8 mouse cellular contexts compared by ENCODE assay signal in genomic region chr17:65884061-65884669, GRCm38 (mm10). TPM values are rescaled to one million over a fixed set of nuclear protein-coding genes. Genes with fewer than 3 reads are reported as not detected.
DNase-seq lines count a peak whose midpoint lies in the region; ATAC-seq and TF ChIP-seq lines count a peak whose summit lies in the region.

No protein-coding gene starts in this region.

- WGBS in hindbrain, embryonic 13.5 days, result under 1% methylated on average over 54 of the region's 56 CpGs
- WGBS in liver, adult 2 months, result under 1% methylated on average over 48 of the region's 56 CpGs
- WGBS in neural tube, embryonic 11.5 days, result under 1% methylated on average over 46 of the region's 56 CpGs

- no peaks in the 10 kb centered on the region for H3K27me3 ChIP-seq in hindbrain, embryonic 13.5 days
- H3K27me3 ChIP-seq in liver, adult 2 months (ENCODE audit: control insufficient read depth, insufficient read depth, low read length), result no peaks in the 10 kb centered on the region
- no peaks in the 10 kb centered on the region for H3K27me3 ChIP-seq in neural tube, embryonic 11.5 days (ENCODE audit: control insufficient read depth, insufficient read depth, low read length)

- peak overlapping the region; percentile 97 for H3K27ac ChIP-seq in hindbrain, embryonic 13.5 days
- H3K27ac ChIP-seq in liver, adult 2 months (replicated peaks; ENCODE audit: insufficient read depth, low read depth, low read length), result peak overlapping the region; percentile 35
- H3K27ac ChIP-seq in neural tube, embryonic 11.5 days (ENCODE audit: low read depth, low read length), result peak overlapping the region; percentile 92

- H3K9me3 ChIP-seq in hindbrain, embryonic 13.5 days, result no peaks in the 10 kb centered on the region
- no peaks in the 10 kb centered on the region for H3K9me3 ChIP-seq in neural tube, embryonic 11.5 days (ENCODE audit: control insufficient read depth, low read length)

- peak; percentile 61 for DNase-seq in kidney, adult 11 months
- no peak for DNase-seq in kidney, postnatal 14 days
- DNase-seq in Muller cell, postnatal 12 days (ENCODE audit: inconsistent ontology term), result peak; percentile 73
- DNase-seq in liver, adult 2 months (ENCODE audit: extremely low read depth, low read depth, low spot score), result peak; percentile 26
- DNase-seq in neural tube, embryonic 11.5 days (ENCODE audit: low spot score), result peak; percentile 50
- DNase-seq in c-Kit-positive CD71-positive TER-119-positive erythroid progenitor cells, embryonic 14.5 days (ENCODE audit: low spot score), result no peak

- H3K36me3 ChIP-seq in hindbrain, embryonic 13.5 days, result no peaks in the 10 kb centered on the region; the same call in 1 of the 2 replicates
- H3K36me3 ChIP-seq in liver, adult 2 months (ENCODE audit: control insufficient read depth, insufficient read depth, low read length), result no peaks in the 10 kb centered on the region
- H3K36me3 ChIP-seq in neural tube, embryonic 11.5 days (ENCODE audit: control insufficient read depth, insufficient read depth, low read length), result no peaks in the 10 kb centered on the region

- H3K4me3 ChIP-seq in hindbrain, embryonic 13.5 days, result peak overlapping the region; percentile 95
- H3K4me3 ChIP-seq in liver, adult 2 months (ENCODE audit: insufficient read depth, low read depth, low read length), result peak overlapping the region; percentile 94
- peak overlapping the region; percentile 91 for H3K4me3 ChIP-seq in neural tube, embryonic 11.5 days (ENCODE audit: low read depth, low read length)

- peak; percentile 10; the same call in 1 of the 2 replicates for ATAC-seq in erythroblast, adult 5-6 weeks (replicated peaks; ENCODE audit: low FRiP score, poor library complexity, severe bottlenecking)
- ATAC-seq in hindbrain, embryonic 13.5 days (ENCODE audit: low FRiP score), result peak; percentile 37
- ATAC-seq in neural tube, embryonic 11.5 days (ENCODE audit: insufficient read depth, low FRiP score, low TSS enrichment), result peak; percentile 35

- no peak for TF ChIP-seq POLR2A in liver, adult 2 months (IDR thresholded peaks at IDR 0.05; ENCODE audit: extremely low read depth, insufficient read depth, low read length)

- peak overlapping the region; percentile 79 for H3K4me2 ChIP-seq in hindbrain, embryonic 13.5 days
- H3K4me2 ChIP-seq in neural tube, embryonic 11.5 days (ENCODE audit: low read depth), result peak overlapping the region; percentile 98

- H3K4me1 ChIP-seq in hindbrain, embryonic 13.5 days (replicated peaks), result peaks cover 39% of the 10 kb centered on the region
- H3K4me1 ChIP-seq in liver, adult 2 months (ENCODE audit: control insufficient read depth, insufficient read depth, low read length), result peaks cover 2% of the 10 kb centered on the region; the same call in 1 of the 2 replicates
- H3K4me1 ChIP-seq in neural tube, embryonic 11.5 days (ENCODE audit: control insufficient read depth, insufficient read depth, low read length), result peaks cover 5% of the 10 kb centered on the region

- peak overlapping the region; percentile 93 for H3K9ac ChIP-seq in hindbrain, embryonic 13.5 days
- peak overlapping the region; percentile 89 for H3K9ac ChIP-seq in liver, adult 2 months (ENCODE audit: low read depth, low read length)
- H3K9ac ChIP-seq in neural tube, embryonic 11.5 days (ENCODE audit: low read length), result peak overlapping the region; percentile 83

- H3K79me2 ChIP-seq in liver, adult 2 months (ENCODE audit: control insufficient read depth, insufficient read depth, low read length), result peaks cover 22% of the 10 kb centered on the region

- TF ChIP-seq CTCF in liver, adult 2 months (IDR thresholded peaks at IDR 0.05; ENCODE audit: low read depth, low read length), result no peak

RNA-seq across cellular contexts. Expression of gene Ralbp1, which starts 1.4 kb away (rescaled TPM):
- 24.0 and 35.5 TPM in 2 replicates for total RNA-seq in erythroblast, adult 5-6 weeks (2015; ENCODE audit: low replicate concordance)
- total RNA-seq in erythroblast, adult 5-6 weeks (2017; ENCODE audit: low replicate concordance), result 83.8 and 90.1 TPM in 2 replicates
- polyA plus RNA-seq in hindbrain, embryonic 13.5 days (2015; fragmentation: Nextera tagmentation; extraction: Ambion mirVana), result 56.1 and 58.3 TPM in 2 replicates
- 14.3 and 14.5 TPM in 2 replicates for total RNA-seq in liver, adult 2 months (2014; rRNA removed)
- 10.2 and 10.3 TPM in 2 replicates for polyA plus RNA-seq in liver, adult 2 months (2012; rRNA removed)
- 47.1 and 50.1 TPM in 2 replicates for polyA plus RNA-seq in neural tube, embryonic 11.5 days (2014; fragmentation: Nextera tagmentation; extraction: Ambion mirVana)

Comparison
In these comparisons a context has a peak if more than half of its experiments do, and no peak if none do; other contexts are left out.
1. DNase-seq: peak in kidney, adult 11 months (single experiment), Muller cell, postnatal 12 days (single experiment), liver, adult 2 months (single experiment) and neural tube, embryonic 11.5 days (single experiment); none in kidney, postnatal 14 days (single experiment) and c-Kit-positive CD71-positive TER-119-positive erythroid progenitor cells, embryonic 14.5 days (single experiment).
2. H3K27ac ChIP-seq: peak in every context shown above with its lines; median percentile 97 in hindbrain, embryonic 13.5 days; 92 in neural tube, embryonic 11.5 days; 35 in liver, adult 2 months.
3. Peak in every context shown above with its lines, with median percentiles within 50 percentile points of each other: ATAC-seq, H3K4me3 ChIP-seq and H3K9ac ChIP-seq.